Mouse (Mus musculus): ENCODE results near the gene Zdhhc18. TPM values are rescaled to one million over a fixed set of nuclear protein-coding genes. Genes with fewer than 3 reads are reported as not detected.

The Zdhhc18 gene
- polyA plus RNA-seq (2015; fragmentation: Nextera tagmentation; extraction: Ambion mirVana): 3.4 and 4.4 TPM in 2 replicates

DNA sequence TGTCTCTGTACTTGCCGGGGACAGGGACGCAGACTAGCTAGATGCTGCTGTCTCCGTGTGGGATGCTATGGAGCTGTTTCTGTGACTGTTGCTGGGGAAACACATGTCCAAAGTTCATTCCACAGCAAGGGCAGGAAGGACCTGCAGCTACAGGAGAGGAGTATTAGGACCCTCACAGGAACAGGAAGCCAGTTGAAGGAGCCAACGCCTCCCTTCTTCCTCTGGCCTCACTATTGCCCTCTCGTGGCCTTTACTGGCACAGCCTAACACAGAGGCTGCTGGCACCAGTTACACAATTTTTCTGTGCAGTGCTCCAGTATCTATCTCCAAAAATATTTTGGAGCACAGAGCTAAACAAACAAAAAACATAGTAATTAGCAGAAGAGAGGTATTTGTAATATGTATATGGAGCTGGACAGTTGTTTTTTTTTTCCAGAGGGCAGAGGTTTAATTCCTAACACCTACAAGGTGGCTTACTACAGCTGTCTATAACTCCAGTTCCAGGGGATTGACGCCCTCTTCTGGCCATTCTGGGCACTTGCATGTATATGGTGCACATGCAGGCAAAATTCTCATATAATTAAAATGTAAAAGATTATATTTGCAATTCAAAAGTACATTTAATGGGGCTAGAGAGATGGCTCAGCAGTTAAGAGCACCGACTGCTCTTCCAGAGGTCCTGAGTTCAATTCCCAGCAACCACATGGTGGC, at the start of gene Zdhhc18:
Gene Zdhhc18, minus strand, starts transcription at position 166 of the 711 bp plus-strand sequence.
- no peak within 1 kb of the TSS for H3K9ac ChIP-seq
- peak within 1 kb of the TSS; percentile 11 for H3K4me3 ChIP-seq
- no peaks in the 10 kb centered on the region for H3K36me3 ChIP-seq
- no peak for ATAC-seq (ENCODE audit: low FRiP score)
- 40% methylated on average over 7 of the region's 7 CpGs for WGBS
- H3K27ac ChIP-seq: peak within 1 kb of the TSS; percentile 13; the same call in 1 of the 2 replicates
- no peaks in the 10 kb centered on the region for H3K4me1 ChIP-seq (replicated peaks)
- no peaks in the 10 kb centered on the region for H3K9me3 ChIP-seq
- peak within 1 kb of the TSS; percentile 40 for H3K4me2 ChIP-seq
- no peaks in the 10 kb centered on the region for H3K27me3 ChIP-seq

DNA sequence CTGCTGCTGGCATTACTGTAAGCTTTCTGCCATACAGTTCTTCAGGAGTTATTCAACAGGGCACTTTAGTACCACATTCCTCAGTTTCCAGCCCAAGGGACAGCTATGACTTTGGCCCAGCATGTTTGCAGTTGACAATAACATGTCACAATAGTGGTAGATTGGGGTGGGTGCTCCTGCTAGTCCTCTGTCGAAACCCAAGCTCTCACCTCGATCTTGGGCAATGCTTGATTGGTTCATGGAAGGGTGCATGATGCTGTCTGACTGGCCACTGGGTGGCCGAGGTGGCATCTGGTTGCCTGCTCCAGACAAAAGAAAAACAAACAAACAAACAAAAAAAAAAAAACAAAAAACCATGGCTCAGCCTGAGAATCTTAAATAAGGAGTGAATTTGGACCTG, 45.4 kb upstream of the Zdhhc18 start:
- Histone ChIP-seq H3K9ac (no peak overlapping the region), H3K27me3 (no peaks in the 10 kb centered on the region), H3K4me1 (replicated peaks) (peaks cover 7% of the 10 kb centered on the region), H3K9me3 (no peaks in the 10 kb centered on the region), H3K4me2 (no peak overlapping the region), H3K36me3 (peaks cover 64% of the 10 kb centered on the region), H3K4me3 (no peak overlapping the region), H3K27ac (no peak overlapping the region)
- no peak for ATAC-seq (ENCODE audit: low FRiP score)
- 85% methylated on average over 3 of the region's 3 CpGs for WGBS

DNA sequence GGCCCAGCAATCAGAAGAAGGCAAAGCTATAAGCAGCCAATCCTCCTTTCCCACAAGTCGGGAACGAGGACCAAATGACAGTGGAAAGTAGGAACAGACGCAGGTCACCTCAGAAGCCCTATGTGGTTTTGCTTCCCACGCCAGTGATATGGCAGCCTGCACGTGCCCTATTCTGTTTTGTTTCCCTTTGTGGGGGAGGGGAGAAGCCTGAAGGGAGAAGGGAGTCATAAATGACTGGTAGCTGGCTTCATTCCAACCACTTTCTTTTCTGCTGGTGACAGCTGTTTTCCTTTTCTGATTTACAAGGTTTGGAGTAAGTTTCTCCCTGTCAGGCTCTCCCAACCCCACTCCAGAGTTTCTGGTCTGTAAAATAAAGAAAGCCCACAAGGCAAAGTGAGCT, 40.3 kb upstream of the Zdhhc18 start:
- WGBS: 37% methylated on average over 5 of the region's 5 CpGs
- Histone ChIP-seq H3K9me3 (no peaks in the 10 kb centered on the region), H3K4me3 (no peak overlapping the region), H3K9ac (no peak overlapping the region), H3K4me1 (replicated peaks) (peaks cover 23% of the 10 kb centered on the region), H3K27me3 (no peaks in the 10 kb centered on the region), H3K4me2 (no peak overlapping the region), H3K27ac (peak overlapping the region; percentile 58), H3K36me3 (peaks cover 100% of the 10 kb centered on the region)
- no peak for ATAC-seq (ENCODE audit: low FRiP score)

DNA sequence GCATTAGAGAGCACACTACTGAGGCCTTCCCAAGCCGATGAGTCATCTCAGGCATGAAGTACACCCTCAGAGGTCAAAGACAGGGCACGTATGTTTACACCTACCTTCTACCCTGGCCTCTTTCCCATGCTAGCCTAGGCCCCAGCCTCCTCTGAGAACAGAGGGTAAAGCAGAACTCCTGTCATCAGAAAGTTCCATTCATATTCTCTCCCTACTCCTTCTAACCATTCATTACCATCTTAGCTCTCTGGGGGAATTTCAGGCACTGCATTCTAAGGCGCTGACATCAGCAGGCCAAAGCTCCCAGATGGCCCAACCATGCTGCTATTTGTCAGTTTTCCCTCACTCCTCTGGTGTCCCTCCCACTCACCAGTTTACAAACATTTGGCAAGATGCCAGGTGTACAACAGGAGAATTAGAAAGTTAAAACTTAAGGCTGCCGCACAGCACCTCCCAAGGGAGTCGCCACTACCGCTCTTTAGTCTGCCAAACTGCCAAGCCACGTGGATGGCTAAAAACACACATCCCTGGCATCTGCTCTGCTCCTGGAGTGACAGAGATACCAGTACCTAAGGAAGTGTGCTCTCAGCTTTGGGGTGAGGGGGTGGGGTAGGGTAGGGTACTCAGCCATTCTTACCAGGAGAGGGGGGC, 38.6 kb upstream of the Zdhhc18 start:
- H3K9me3 ChIP-seq: no peaks in the 10 kb centered on the region
- no peaks in the 10 kb centered on the region for H3K27me3 ChIP-seq
- H3K4me2 ChIP-seq: no peak overlapping the region
- H3K27ac ChIP-seq: peak overlapping the region; percentile 40; the same call in 1 of the 2 replicates
- WGBS: 62% methylated on average over 7 of the region's 7 CpGs
- ATAC-seq (ENCODE audit: low FRiP score): peak; percentile 32; the same call in 1 of the 2 replicates
- H3K9ac ChIP-seq: no peak overlapping the region
- peaks cover 100% of the 10 kb centered on the region for H3K36me3 ChIP-seq
- peaks cover 23% of the 10 kb centered on the region for H3K4me1 ChIP-seq (replicated peaks)
- no peak overlapping the region for H3K4me3 ChIP-seq

DNA sequence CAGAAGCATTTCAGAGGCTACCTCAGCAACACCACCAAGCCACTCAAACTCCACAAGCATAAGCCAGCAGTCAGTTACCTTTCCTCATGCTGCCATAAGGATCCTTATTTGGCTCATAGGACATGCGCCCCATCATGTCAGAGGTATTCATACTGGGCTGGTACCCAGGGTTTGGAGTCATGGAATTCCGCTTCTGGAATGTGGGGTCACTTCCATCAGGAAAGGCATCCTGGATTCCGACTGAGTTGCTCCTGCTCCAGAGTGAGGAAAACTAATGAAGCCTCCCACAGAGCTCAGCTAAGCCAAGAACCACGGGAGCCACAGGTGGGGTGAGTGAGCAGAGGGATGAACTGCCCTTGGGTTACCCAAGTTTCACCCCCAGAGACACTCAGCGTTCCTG, 37.2 kb upstream of the Zdhhc18 start:
- ATAC-seq (ENCODE audit: low FRiP score): no peak

DNA sequence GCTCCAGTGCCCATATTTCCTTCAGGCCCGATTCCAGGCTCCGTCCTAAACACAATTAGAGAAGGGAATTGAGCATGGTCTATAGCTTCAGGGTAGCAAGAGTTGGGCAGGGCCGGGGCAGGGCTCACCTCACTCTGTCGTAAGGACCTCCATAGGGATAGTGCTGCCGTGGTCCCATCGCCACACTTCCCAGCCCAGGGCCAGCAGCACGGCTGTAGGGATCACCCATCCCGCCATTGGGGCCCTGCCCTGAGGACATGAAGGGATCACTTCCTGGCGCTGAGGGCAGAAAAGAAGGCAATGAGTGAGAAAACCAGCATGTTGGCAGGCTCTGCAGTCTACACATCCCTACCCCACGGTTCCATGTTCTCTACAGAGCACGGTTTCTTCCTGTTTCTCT, 36.6 kb upstream of the Zdhhc18 start:
- ATAC-seq (ENCODE audit: low FRiP score): no peak
- no peaks in the 10 kb centered on the region for H3K27me3 ChIP-seq
- H3K4me3 ChIP-seq: no peak overlapping the region
- peaks cover 23% of the 10 kb centered on the region for H3K4me1 ChIP-seq (replicated peaks)
- peaks cover 98% of the 10 kb centered on the region for H3K36me3 ChIP-seq
- H3K4me2 ChIP-seq: no peak overlapping the region
- no peaks in the 10 kb centered on the region for H3K9me3 ChIP-seq
- H3K27ac ChIP-seq: no peak overlapping the region
- no peak overlapping the region for H3K9ac ChIP-seq
- WGBS: 91% methylated on average over 11 of the region's 11 CpGs

More for the DNA sequence above, 37.2 kb upstream of the Zdhhc18 start:
- H3K9ac ChIP-seq: no peak overlapping the region
- 89% methylated on average over 5 of the region's 5 CpGs for WGBS
- peaks cover 23% of the 10 kb centered on the region for H3K4me1 ChIP-seq (replicated peaks)
- H3K36me3 ChIP-seq: peaks cover 98% of the 10 kb centered on the region
- no peak overlapping the region for H3K4me2 ChIP-seq
- H3K9me3 ChIP-seq: no peaks in the 10 kb centered on the region
- no peak overlapping the region for H3K27ac ChIP-seq
- no peaks in the 10 kb centered on the region for H3K27me3 ChIP-seq
- no peak overlapping the region for H3K4me3 ChIP-seq

DNA sequence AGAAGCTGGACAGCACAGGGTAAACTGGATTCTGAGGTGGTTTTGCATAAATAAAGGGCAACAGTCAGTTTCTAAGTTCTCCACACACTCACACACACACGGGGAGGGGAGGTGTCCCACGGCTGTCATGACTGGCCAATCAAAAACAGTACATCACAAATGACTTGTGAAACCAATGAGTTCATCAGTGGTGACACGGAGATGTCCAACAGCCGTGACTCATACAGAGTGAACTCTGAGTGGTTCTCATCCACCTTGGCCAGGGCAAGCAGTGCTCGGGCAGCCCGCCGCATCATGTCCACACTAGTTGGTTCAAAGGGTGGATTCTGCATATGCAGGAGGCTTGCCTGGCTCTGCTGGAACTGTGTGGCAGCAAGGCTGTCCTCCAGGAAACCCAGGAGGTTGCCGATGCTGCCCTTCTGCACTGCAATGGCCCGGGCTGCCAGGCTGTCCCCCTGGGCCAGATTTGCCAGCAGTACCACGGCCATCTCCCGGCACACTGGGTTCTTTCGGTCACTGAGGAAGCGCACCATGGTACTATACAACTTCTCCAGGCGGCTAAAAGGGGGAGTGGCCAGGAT, 30.3 kb upstream of the Zdhhc18 start:
- no peak overlapping the region for H3K27ac ChIP-seq
- H3K9ac ChIP-seq: no peak overlapping the region
- no peak overlapping the region for H3K4me3 ChIP-seq
- no peaks in the 10 kb centered on the region for H3K27me3 ChIP-seq
- no peak for ATAC-seq (ENCODE audit: low FRiP score)
- 86% methylated on average over 14 of the region's 14 CpGs for WGBS
- H3K4me1 ChIP-seq (replicated peaks): peaks cover 19% of the 10 kb centered on the region
- peaks cover 64% of the 10 kb centered on the region for H3K36me3 ChIP-seq
- no peaks in the 10 kb centered on the region for H3K9me3 ChIP-seq
- no peak overlapping the region for H3K4me2 ChIP-seq

DNA sequence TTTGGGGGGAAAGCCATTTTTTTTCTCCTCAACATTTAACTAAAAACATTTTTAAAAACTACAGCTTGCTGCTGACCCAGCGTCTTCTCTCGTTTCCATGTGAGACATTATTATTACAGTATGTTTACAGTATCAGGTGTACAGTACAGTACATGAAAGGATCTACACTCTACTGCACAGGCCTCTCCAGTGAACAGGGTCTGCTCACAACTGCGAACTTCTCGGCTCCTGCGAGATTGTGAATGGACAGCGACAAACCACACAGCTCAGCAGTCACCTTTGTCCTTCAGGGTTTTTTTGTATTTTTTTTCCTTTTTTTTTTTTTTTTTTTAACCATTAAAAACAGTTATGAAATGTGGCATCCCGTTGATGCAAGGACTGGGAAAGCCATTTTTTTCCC, 29.7 kb upstream of the Zdhhc18 start:
- H3K9me3 ChIP-seq: no peaks in the 10 kb centered on the region
- H3K9ac ChIP-seq: no peak overlapping the region
- no peak overlapping the region for H3K4me2 ChIP-seq
- peaks cover 22% of the 10 kb centered on the region for H3K4me1 ChIP-seq (replicated peaks)
- no peak overlapping the region for H3K4me3 ChIP-seq
- no peak overlapping the region for H3K27ac ChIP-seq
- H3K36me3 ChIP-seq: peaks cover 57% of the 10 kb centered on the region
- 89% methylated on average over 7 of the region's 7 CpGs for WGBS
- no peak for ATAC-seq (ENCODE audit: low FRiP score)
- H3K27me3 ChIP-seq: no peaks in the 10 kb centered on the region

DNA sequence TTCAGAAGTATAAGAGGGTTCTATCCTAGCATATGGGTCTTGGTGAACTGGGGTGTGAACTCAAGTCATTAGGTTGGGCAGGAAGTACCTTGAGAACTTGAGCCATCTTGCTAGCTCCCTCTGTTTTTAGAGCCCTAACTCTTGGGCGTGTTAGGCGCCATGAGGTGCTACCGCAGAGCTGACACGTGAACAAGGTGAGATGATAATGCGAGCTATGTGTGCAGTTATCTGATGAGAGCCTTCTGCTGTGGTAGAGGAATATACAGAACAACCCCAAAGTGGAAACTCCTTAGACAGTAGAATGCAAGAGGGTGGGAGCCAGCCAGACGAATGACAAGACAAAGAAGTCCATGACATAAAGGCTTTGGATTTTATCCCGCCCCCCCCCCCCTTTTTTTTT, 27.3 kb upstream of the Zdhhc18 start:
- H3K27me3 ChIP-seq: no peaks in the 10 kb centered on the region
- WGBS: 77% methylated on average over 7 of the region's 7 CpGs
- ATAC-seq (ENCODE audit: low FRiP score): no peak
- H3K4me2 ChIP-seq: no peak overlapping the region
- H3K4me3 ChIP-seq: no peak overlapping the region
- H3K27ac ChIP-seq: peak overlapping the region; percentile 64; the same call in 1 of the 2 replicates
- H3K9ac ChIP-seq: no peak overlapping the region
- H3K36me3 ChIP-seq: peaks cover 35% of the 10 kb centered on the region
- H3K9me3 ChIP-seq: no peaks in the 10 kb centered on the region
- H3K4me1 ChIP-seq (replicated peaks): peaks cover 42% of the 10 kb centered on the region

DNA sequence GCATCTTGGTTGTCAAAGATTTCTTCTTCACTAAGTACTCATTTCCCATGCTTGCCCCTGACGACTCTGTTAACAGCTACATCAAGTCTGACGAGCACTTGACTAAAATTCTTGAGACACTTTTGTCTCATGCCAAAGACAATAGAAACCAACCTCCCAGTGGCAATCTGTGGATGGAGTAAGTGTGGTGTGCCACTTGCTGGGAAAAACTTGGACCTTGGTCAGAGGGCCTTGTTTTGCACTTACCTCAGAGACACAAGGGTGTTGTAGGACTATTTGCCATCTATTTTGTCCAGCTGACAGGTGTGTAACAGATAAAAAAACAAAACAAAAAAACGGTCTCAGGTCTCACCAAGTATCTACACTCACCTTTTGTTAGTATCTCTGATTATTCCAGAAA, 26.2 kb upstream of the Zdhhc18 start:
- no peak overlapping the region for H3K4me2 ChIP-seq
- ATAC-seq (ENCODE audit: low FRiP score): no peak

DNA sequence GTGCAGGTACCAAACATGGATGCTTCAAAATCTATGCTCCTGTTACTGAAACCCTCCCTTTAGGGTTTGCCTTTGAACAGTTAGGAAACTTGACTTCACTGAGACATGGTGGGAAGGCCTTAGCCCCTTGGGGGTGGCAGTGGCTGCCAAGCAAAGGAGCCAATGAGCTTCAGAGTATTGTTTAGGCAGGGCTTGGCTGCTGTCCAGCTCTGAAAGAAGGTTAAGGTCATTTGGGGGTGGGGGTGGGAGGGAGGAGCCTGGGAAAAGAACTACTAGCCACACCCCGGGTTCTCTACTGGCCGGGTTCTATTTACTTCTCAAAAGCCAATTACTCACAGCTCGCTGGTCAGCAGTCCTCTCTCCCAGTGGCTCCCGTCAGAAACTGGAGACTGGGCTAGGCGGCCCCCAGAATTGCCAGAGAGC, 25.7 kb upstream of the Zdhhc18 start:
- Histone ChIP-seq H3K36me3 (peaks cover 19% of the 10 kb centered on the region), H3K27ac (peak overlapping the region; percentile 77), H3K9ac (no peak overlapping the region), H3K27me3 (no peaks in the 10 kb centered on the region), H3K4me2 (no peak overlapping the region), H3K4me1 (replicated peaks) (peaks cover 53% of the 10 kb centered on the region), H3K4me3 (no peak overlapping the region), H3K9me3 (no peaks in the 10 kb centered on the region)
- WGBS: 3% methylated on average over 5 of the region's 5 CpGs
- ATAC-seq (ENCODE audit: low FRiP score): peak; percentile 52; the same call in 1 of the 2 replicates

More for the DNA sequence above, 26.2 kb upstream of the Zdhhc18 start:
- no peak overlapping the region; the same call in 1 of the 2 replicates for H3K9ac ChIP-seq
- no peaks in the 10 kb centered on the region for H3K9me3 ChIP-seq
- WGBS: 20% methylated on average over 3 of the region's 3 CpGs
- no peak overlapping the region for H3K4me3 ChIP-seq
- H3K27me3 ChIP-seq: no peaks in the 10 kb centered on the region
- peaks cover 25% of the 10 kb centered on the region for H3K36me3 ChIP-seq
- peak overlapping the region; percentile 77 for H3K27ac ChIP-seq
- peaks cover 49% of the 10 kb centered on the region for H3K4me1 ChIP-seq (replicated peaks)

DNA sequence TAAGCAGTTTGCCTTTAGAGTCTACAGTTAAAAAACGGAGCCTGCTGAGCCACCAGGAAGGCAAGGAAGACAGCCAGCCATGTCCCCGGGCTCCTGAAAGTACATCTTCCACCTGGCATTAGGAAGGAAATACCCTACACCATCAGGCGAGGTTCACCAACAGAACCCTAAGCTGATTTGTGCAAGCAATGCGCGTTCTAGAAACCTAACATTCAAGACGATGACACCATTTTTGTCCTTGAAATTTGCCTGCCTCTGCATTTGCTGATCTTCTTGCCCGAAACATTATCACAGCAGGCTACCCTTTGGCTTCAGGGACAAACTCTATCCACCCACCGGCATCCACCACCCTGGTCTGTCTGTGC, 24.4 kb upstream of the Zdhhc18 start:
- Histone ChIP-seq H3K27ac (peak overlapping the region; percentile 98), H3K4me1 (replicated peaks) (peaks cover 66% of the 10 kb centered on the region), H3K36me3 (peaks cover 6% of the 10 kb centered on the region), H3K27me3 (no peaks in the 10 kb centered on the region), H3K4me2 (peak overlapping the region; percentile 77; the same call in 1 of the 2 replicates), H3K9ac (no peak overlapping the region), H3K9me3 (no peaks in the 10 kb centered on the region), H3K4me3 (no peak overlapping the region)
- ATAC-seq (ENCODE audit: low FRiP score): no peak
- 74% methylated on average over 8 of the region's 8 CpGs for WGBS
